Mouse (Mus musculus) forebrain, embryonic 11.5 days (tissue): ENCODE measurements around the gene Gpr39. TPM values are rescaled to one million over a fixed set of nuclear protein-coding genes. Genes with fewer than 3 reads are reported as not detected.
A peak's percentile ranks its signal among the peaks of the same experiment; 100 is the strongest.

Experiments used
- ATAC-seq: fragments of 200-750 bp; cut with Nextera tagmentation; replicated peaks from 2 replicates; pipeline ENCODE4 v1.8.0; 2017; ENCODE audit warnings: moderate TSS enrichment; ENCODE audit not compliant: low FRiP score
- DNase-seq: peaks from one replicate; pipeline ENCODE4 v3.0.0-alpha.2; 2017; ENCODE audit warnings: low spot score
- H3K27ac ChIP-seq: fragments of 300-500 bp; sonication (generic); 2 replicates; pipeline ENCODE4 v1.5.1; 2014; ENCODE audit warnings: low read depth, low read length
- H3K27me3 ChIP-seq: fragments of 300-500 bp; sonication (generic); 2 replicates; pipeline ENCODE4 v1.6.1; 2014; ENCODE audit warnings: mild to moderate bottlenecking, low read length, mixed read lengths; ENCODE audit not compliant: control insufficient read depth, insufficient read depth
- H3K36me3 ChIP-seq: fragments of 300-500 bp; sonication (generic); 2 replicates; pipeline ENCODE4 v1.6.1; 2014; ENCODE audit warnings: mild to moderate bottlenecking, low read length, moderate library complexity, mixed read lengths; ENCODE audit not compliant: control insufficient read depth, insufficient read depth
- H3K4me1 ChIP-seq: fragments of 300-500 bp; sonication (generic); replicated peaks from 2 replicates; pipeline ENCODE4 v1.6.1; 2014; ENCODE audit warnings: low read length, mixed read lengths; ENCODE audit not compliant: control insufficient read depth, insufficient read depth
- H3K4me2 ChIP-seq: fragments of 300-500 bp; sonication (generic); 2 replicates; pipeline ENCODE4 v1.6.1; 2014; ENCODE audit warnings: low read depth, mild to moderate bottlenecking, low read length, moderate library complexity, mixed read lengths; ENCODE audit not compliant: severe bottlenecking
- H3K4me3 ChIP-seq: fragments of 300-500 bp; sonication (generic); 2 replicates; pipeline ENCODE4 v1.5.1; 2014; ENCODE audit warnings: low read depth, low read length
- H3K9ac ChIP-seq: fragments of 300-500 bp; sonication (generic); 2 replicates; pipeline ENCODE4 v1.6.1; 2014; ENCODE audit warnings: low read length
- H3K9me3 ChIP-seq: fragments of 300-500 bp; sonication (generic); 2 replicates; pipeline ENCODE4 v1.6.1; 2016; ENCODE audit warnings: low read length, mixed read lengths; ENCODE audit not compliant: control insufficient read depth
- WGBS: fragments of 180-500 bp; shearing (Covaris S2); extraction: QIAGEN DNeasy Blood & Tissue Kit; methylation state at CpG from one replicate; pipeline ENCODE4 v1.1.7; 2014; 5-methylcytosine and 5-hydroxymethylcytosine counted together
- polyA plus RNA-seq: library from polyadenylated mRNA; unstranded; fragments of >200 nt; fragmentation: Nextera tagmentation; extraction: Ambion mirVana; gene quantifications from 2 replicates; pipeline ENCODE4 v1.2.1, GENCODE M21; 2014

Gpr39 gene
- polyA plus RNA-seq, 1 experiment from 2014 or later, result not detected

GRCm38 (mm10) chr1:125789804-125790203, 113.0 kb downstream of the Gpr39 start:
- H3K27ac ChIP-seq, result no peak overlapping the region
- no peaks in the 10 kb centered on the region for H3K9me3 ChIP-seq
- no peaks in the 10 kb centered on the region for H3K36me3 ChIP-seq
- H3K9ac ChIP-seq, result no peak overlapping the region
- H3K4me1 ChIP-seq, result no peaks in the 10 kb centered on the region
- 19% methylated on average over 4 of the region's 4 CpGs for WGBS
- ATAC-seq (peak; percentile 74), DNase-seq (peak; percentile 86)
- H3K27me3 ChIP-seq, result no peaks in the 10 kb centered on the region
- H3K4me2 ChIP-seq, result no peak overlapping the region
- H3K4me3 ChIP-seq, result no peak overlapping the region

- H3K4me2 ChIP-seq, result no peak overlapping the region
- no peaks in the 10 kb centered on the region for H3K27me3 ChIP-seq
- WGBS, result 92% methylated on average over 5 of the region's 5 CpGs
- no peaks in the 10 kb centered on the region for H3K36me3 ChIP-seq
- H3K4me3 ChIP-seq, result no peak overlapping the region
- peaks cover 9% of the 10 kb centered on the region for H3K9me3 ChIP-seq
- no peaks in the 10 kb centered on the region for H3K4me1 ChIP-seq
- no peak overlapping the region for H3K9ac ChIP-seq
- DNase-seq (no peak), ATAC-seq (no peak)
- H3K27ac ChIP-seq, result no peak overlapping the region
Measured at GRCm38 (mm10) chr1:125800506-125800905, 123.7 kb downstream of the Gpr39 start.

GRCm38 (mm10) chr1:125808426-125808825, 131.6 kb downstream of the Gpr39 start:
- Histone ChIP-seq H3K4me1 (no peaks in the 10 kb centered on the region), H3K36me3 (no peaks in the 10 kb centered on the region), H3K27ac (no peak overlapping the region), H3K9ac (no peak overlapping the region), H3K4me2 (no peak overlapping the region), H3K4me3 (no peak overlapping the region), H3K27me3 (no peaks in the 10 kb centered on the region), H3K9me3 (no peaks in the 10 kb centered on the region)
- WGBS, result 75% methylated on average over 2 of the region's 2 CpGs
- DNase-seq (no peak), ATAC-seq (no peak)

GRCm38 (mm10) chr1:125813141-125813782, 136.5 kb downstream of the Gpr39 start:
- Histone ChIP-seq H3K9ac (no peak overlapping the region), H3K4me3 (no peak overlapping the region), H3K9me3 (no peaks in the 10 kb centered on the region), H3K4me2 (no peak overlapping the region), H3K36me3 (no peaks in the 10 kb centered on the region), H3K27ac (no peak overlapping the region), H3K27me3 (no peaks in the 10 kb centered on the region), H3K4me1 (no peaks in the 10 kb centered on the region)
- ATAC-seq (no peak), DNase-seq (no peak)
- 82% methylated on average over 9 of the region's 9 CpGs for WGBS

- ATAC-seq, result no peak
- Histone ChIP-seq H3K27me3 (no peaks in the 10 kb centered on the region), H3K27ac (no peak overlapping the region), H3K4me1 (no peaks in the 10 kb centered on the region), H3K9ac (no peak overlapping the region), H3K4me2 (no peak overlapping the region), H3K36me3 (no peaks in the 10 kb centered on the region), H3K4me3 (no peak overlapping the region), H3K9me3 (no peaks in the 10 kb centered on the region)
- no peak for DNase-seq
- WGBS, result 80% methylated on average over 7 of the region's 7 CpGs
Measured at GRCm38 (mm10) chr1:125821101-125821500, 144.3 kb downstream of the Gpr39 start.

- ATAC-seq, result no peak
- Histone ChIP-seq H3K4me3 (no peak overlapping the region), H3K9me3 (no peaks in the 10 kb centered on the region), H3K27ac (no peak overlapping the region), H3K4me1 (no peaks in the 10 kb centered on the region), H3K36me3 (no peaks in the 10 kb centered on the region), H3K9ac (no peak overlapping the region), H3K27me3 (no peaks in the 10 kb centered on the region), H3K4me2 (no peak overlapping the region)
- 85% methylated on average over 4 of the region's 4 CpGs for WGBS
- no peak for DNase-seq
Measured at GRCm38 (mm10) chr1:125823611-125824010, 146.8 kb downstream of the Gpr39 start.

- ATAC-seq, result no peak
- H3K4me1 ChIP-seq, result no peaks in the 10 kb centered on the region
- no peaks in the 10 kb centered on the region for H3K36me3 ChIP-seq
Measured at GRCm38 (mm10) chr1:125837507-125837906, 160.7 kb downstream of the Gpr39 start.

GRCm38 (mm10) chr1:125839746-125840392, 163.1 kb downstream of the Gpr39 start:
- Histone ChIP-seq H3K4me1 (no peaks in the 10 kb centered on the region), H3K9ac (no peak overlapping the region), H3K4me3 (no peak overlapping the region), H3K4me2 (no peak overlapping the region), H3K9me3 (no peaks in the 10 kb centered on the region), H3K27me3 (no peaks in the 10 kb centered on the region), H3K36me3 (no peaks in the 10 kb centered on the region), H3K27ac (no peak overlapping the region)
- DNase-seq (no peak), ATAC-seq (no peak)
- 66% methylated on average over 13 of the region's 13 CpGs for WGBS

More at GRCm38 (mm10) chr1:125837507-125837906, 160.7 kb downstream of the Gpr39 start:
- WGBS, result 46% methylated on average over 1 of the region's 1 CpGs
- no peaks in the 10 kb centered on the region for H3K9me3 ChIP-seq
- no peak for DNase-seq
- H3K4me2 ChIP-seq, result no peak overlapping the region
- no peak overlapping the region for H3K27ac ChIP-seq
- H3K27me3 ChIP-seq, result no peaks in the 10 kb centered on the region
- no peak overlapping the region for H3K9ac ChIP-seq
- H3K4me3 ChIP-seq, result no peak overlapping the region

GRCm38 (mm10) chr1:125854646-125855045, 177.9 kb downstream of the Gpr39 start:
- 6% methylated on average over 5 of the region's 5 CpGs for WGBS
- Histone ChIP-seq H3K4me3 (no peak overlapping the region), H3K4me2 (no peak overlapping the region), H3K36me3 (no peaks in the 10 kb centered on the region), H3K27ac (no peak overlapping the region), H3K9ac (no peak overlapping the region), H3K27me3 (no peaks in the 10 kb centered on the region), H3K4me1 (peaks cover 8% of the 10 kb centered on the region), H3K9me3 (no peaks in the 10 kb centered on the region)
- DNase-seq (no peak), ATAC-seq (no peak)
